Mouse (Mus musculus) layer of hippocampus, postnatal 14 days (tissue): ENCODE measurements around the gene Gpr157. TPM values are rescaled to one million over a fixed set of nuclear protein-coding genes. Genes with fewer than 3 reads are reported as not detected.

Experiments
- DNase-seq, 2 experiments: peaks; one replicate each; pipeline ENCODE4 v3.0.0; 2021 to 2022; ENCODE audit warnings: low spot score in 2 of 2, mixed read lengths in 1 of 2
- total RNA-seq, 2 experiments: library from RNA; stranded (reverse); gene quantifications; 2 replicates each; pipeline ENCODE4 v1.2.3; 2021

Gene Gpr157
- total RNA-seq, 2 experiments from 2014 or later, result 1.1 to 1.4 TPM

GRCm38 (mm10) chr4:150106637-150107036 lies 19.5 kb downstream of the Gpr157 start:
- DNase-seq, result no peak

DNA sequence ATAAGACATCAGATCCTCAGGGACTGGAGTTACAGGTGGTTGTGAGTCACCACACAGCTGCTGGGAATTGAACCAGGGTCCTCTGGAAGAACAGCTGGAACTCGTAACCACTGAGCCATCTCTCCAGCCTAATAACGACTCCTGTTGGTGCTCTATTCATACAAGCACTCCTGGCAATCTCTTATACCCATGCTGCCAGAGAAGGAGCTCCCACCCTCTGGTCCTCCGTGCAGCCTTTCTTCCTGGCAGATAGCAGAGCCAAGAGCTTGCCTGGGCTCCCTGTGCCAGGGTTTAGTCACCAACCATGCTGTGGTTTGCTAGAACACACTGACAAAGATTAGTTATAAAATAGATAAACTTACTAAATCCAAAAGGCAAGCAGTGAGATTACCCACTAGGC lies 22.5 kb downstream of the Gpr157 start:
- DNase-seq, result peak in 1 of 2 experiments; percentile 25

DNA sequence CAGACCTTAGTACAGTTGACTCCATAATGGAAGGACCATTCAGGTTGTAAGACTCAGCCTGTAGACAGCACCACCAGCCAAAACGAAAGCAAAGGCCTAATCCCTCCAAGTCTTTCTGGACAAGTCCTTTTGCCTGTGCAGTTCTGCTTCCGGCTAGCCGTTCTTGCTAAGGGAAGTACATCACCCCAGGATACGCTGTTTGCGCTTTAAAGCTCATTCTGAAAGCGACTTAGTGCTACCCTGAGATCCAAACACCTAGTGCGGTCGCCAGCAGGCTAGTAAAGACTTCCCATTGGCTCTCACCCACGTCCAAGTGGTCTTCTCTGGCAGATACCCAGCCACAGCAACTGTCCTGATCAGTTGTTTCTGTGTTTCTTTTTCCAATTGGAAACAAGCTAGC lies 23.2 kb downstream of the Gpr157 start:
- DNase-seq, result no peak

GRCm38 (mm10) chr4:150112867-150113266 lies 25.7 kb downstream of the Gpr157 start:
- DNase-seq, result peak; percentile 45 to 50

GRCm38 (mm10) chr4:150114505-150115061 lies 27.4 kb downstream of the Gpr157 start:
- DNase-seq, result no peak

- peak in 1 of 2 experiments; percentile 45 for DNase-seq
These were observed 30.1 kb downstream of the Gpr157 start for GRCm38 (mm10) chr4:150117311-150117710.

DNA sequence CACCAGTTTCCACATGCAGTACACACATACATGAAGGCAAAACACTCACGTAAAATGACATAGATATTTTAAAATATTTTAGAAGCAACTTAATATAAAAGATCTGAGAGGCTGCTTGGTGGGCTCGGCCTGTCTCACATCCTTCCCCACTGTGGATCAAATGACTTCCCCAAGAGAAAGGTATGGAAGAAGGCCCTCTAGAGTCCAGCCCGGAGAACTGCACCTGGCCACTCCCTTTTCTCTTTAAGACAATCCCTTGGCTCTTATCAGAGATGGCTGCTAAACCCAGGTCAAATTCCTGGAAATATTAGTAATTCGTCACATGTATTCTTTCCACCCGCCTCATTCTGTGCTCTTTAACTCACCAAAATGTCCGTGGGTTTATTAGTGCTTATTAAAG lies 31.0 kb downstream of the Gpr157 start:
- DNase-seq, result no peak

- no peak for DNase-seq
These were observed 31.9 kb downstream of the Gpr157 start, which contains the start of gene Slc2a5 for GRCm38 (mm10) chr4:150119055-150119454. Gene Slc2a5, plus strand, starts transcription at chr4:150119283.

DNA sequence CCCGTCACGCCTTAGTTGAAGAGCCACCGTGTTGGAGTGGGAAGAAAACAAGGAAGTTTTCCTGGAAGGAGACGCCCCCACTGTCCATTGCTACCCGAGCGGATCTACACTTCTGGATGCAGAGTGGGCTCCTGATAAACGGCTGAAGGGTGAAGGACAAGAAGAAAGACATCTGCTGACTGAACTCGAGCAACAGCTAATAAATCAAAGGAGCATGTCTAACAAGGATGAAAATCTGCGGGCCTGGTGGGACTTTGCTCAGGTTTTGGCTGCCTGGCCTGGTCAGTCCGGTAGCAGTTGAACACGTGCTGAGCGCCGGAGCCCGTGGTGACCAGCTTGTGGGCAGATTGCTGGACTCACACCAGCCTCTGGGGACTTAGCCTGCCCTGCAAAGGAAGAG lies 32.5 kb downstream of the Gpr157 start:
- DNase-seq, result no peak

DNA sequence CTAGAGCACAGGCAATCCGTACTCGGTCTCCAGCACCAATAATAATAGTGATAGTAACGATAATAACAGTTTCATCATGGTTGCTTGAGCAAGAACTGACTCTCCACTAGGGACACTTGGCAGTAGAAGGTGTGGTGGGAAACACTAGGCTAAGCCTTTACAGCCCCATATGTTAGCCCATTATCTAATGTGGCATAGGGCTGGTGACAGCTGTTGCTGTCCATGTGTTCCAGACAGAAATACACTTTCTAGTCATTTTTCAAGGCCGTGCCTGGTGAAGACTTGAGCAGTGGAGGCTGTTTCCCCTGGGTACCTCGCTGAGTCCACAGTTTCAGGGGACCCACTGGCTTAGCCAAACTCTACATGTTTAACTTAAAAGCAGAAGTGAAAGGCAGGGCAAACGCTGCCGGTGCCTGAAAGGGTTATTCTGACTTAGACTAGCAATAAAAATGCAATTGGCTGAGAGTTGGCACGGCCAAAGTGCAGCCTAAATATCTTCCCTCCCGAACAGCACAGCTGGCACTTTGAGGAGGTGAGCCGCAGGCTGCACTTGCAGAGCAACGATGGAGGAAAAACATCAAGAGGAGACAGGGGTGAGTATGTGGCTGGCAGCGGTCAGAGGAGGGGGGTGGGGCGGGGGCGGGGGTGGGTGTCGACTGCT lies 33.1 kb downstream of the Gpr157 start:
- DNase-seq, result no peak

GRCm38 (mm10) chr4:150121430-150121829 lies 34.3 kb downstream of the Gpr157 start:
- DNase-seq, result no peak

GRCm38 (mm10) chr4:150122476-150122875 lies 35.3 kb downstream of the Gpr157 start:
- no peak for DNase-seq

- DNase-seq, result no peak
These were observed 39.2 kb downstream of the Gpr157 start for GRCm38 (mm10) chr4:150126373-150126772.

DNA sequence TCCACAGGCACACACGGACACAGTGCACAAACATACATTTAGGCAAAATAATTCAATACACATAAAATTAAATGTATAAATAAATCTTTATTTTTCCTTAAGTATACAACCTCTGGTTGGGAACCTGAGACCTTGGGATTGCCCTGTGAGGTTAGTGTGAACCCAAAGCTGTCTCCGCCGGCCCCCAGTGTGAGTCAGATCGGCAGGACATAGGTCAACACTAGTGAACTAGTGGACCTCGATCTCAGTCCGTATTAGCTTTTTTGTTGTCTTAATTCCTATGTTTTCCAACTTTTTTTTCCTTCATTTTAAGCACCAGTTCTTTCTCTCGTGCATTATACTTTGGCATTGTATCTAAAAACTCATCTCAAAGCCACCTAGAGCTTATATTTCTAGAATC lies 40.7 kb downstream of the Gpr157 start:
- no peak for DNase-seq

DNA sequence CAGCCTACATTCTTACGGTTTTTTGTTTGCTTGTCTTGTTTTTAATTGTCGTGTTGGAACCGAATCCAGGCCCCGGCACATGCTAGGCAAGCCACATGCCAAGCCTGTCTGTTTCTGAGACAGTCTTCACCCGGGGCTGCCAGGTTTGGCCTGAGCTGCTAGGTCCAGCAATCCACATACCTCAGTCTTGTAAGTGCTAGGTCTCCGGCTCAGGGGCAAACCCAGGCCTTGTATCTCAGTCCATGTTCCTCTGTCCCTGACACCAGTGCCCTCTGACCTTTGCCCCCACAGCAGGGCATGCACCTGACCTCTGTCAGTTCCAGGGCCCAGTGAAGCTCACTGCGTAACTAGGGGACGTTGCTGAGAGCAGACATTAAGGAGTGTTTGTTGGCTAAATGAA lies 41.4 kb downstream of the Gpr157 start:
- no peak for DNase-seq

- no peak for DNase-seq
These were observed 43.5 kb downstream of the Gpr157 start for GRCm38 (mm10) chr4:150130661-150131060.

DNA sequence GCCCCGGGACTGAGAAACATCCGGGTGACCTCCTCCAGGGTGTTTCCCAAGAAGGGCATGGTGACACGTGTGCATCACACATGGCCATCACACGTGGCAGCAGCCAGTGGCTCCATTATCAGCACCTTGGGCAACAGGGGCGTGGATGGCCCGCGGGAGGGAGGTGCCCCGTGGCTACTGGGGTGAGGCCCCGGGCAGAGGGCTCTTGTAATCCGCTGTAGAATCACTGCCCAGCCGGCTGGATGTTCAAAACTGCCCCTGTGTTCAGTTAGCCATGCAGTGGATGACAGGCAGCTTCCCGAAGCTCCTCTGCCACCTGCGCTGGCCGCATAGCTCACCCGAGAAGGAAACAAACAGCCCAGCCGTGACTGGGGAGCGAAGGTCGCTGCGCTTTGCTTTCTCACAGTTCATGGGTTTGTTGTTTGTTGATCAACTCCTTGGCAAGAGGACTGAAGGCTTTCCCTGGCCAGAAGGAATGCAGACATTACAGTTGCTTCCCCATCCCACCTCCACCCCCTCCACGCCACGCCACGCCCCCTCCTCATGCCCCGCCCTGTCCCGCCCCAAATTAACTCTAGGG lies 45.6 kb downstream of the Gpr157 start:
- no peak for DNase-seq

DNA sequence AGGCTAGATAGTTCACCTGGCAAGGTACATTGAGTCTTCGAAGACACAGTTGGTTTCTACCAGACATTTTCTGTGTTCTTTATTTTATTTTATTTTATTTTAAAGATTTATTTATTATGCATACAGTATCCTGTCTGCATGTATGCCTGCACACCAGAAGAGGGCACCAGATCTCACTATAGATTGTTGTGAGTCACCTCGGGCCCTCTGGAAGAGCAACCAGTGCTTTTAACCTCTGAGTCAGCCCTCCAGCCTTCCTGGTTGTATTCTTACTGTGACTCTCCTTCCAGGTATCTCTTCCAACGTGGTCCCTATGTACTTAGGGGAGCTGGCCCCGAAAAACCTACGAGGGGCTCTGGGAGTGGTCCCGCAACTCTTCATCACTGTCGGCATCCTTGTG lies 48.1 kb downstream of the Gpr157 start:
- DNase-seq, result no peak

GRCm38 (mm10) chr4:150136693-150137092 lies 49.5 kb downstream of the Gpr157 start:
- DNase-seq, result peak; percentile 53 to 68

GRCm38 (mm10) chr4:150137368-150138083 lies 50.4 kb downstream of the Gpr157 start:
- no peak for DNase-seq

- DNase-seq, result peak; percentile 36 to 59
These were observed 50.9 kb downstream of the Gpr157 start for GRCm38 (mm10) chr4:150138084-150138543.

- DNase-seq, result no peak
These were observed 51.9 kb downstream of the Gpr157 start for GRCm38 (mm10) chr4:150139090-150139489.
